Mouse (Mus musculus) forebrain, embryonic 16.5 days (tissue): ENCODE data around the gene Creb3l4. TPM values are rescaled to one million over a fixed set of nuclear protein-coding genes. Genes with fewer than 3 reads are reported as not detected.
A peak's percentile ranks its signal among the peaks of the same experiment; 100 is the strongest.

ENCODE experiments used
- ATAC-seq: fragments of 200-750 bp; cut with Nextera tagmentation; 2 replicates; pipeline ENCODE4 v1.8.0; 2017; ENCODE audit warnings: mild to moderate bottlenecking, moderate library complexity
- H3K27ac ChIP-seq: fragments of 300-500 bp; sonication (generic); 2 replicates; pipeline ENCODE4 v1.5.1; 2014; ENCODE audit warnings: low read length, control low read depth
- H3K27me3 ChIP-seq: fragments of 300-500 bp; sonication (generic); replicated peaks from 2 replicates; pipeline ENCODE4 v1.6.1; 2014; ENCODE audit warnings: low read length; ENCODE audit not compliant: control insufficient read depth, insufficient read depth
- H3K36me3 ChIP-seq: fragments of 300-500 bp; sonication (generic); 2 replicates; pipeline ENCODE4 v1.6.1; 2014; ENCODE audit not compliant: control insufficient read depth, insufficient read depth
- H3K4me1 ChIP-seq: fragments of 300-500 bp; sonication (generic); replicated peaks from 2 replicates; pipeline ENCODE4 v1.6.1; 2014; ENCODE audit warnings: low read length; ENCODE audit not compliant: control insufficient read depth, insufficient read depth
- H3K4me2 ChIP-seq: fragments of 300-500 bp; sonication (generic); 2 replicates; pipeline ENCODE4 v1.6.1; 2014; ENCODE audit warnings: mild to moderate bottlenecking, low read length, control low read depth
- H3K4me3 ChIP-seq: fragments of 300-500 bp; sonication (generic); replicated peaks from 2 replicates; pipeline ENCODE4 v1.5.1; 2014; ENCODE audit warnings: mild to moderate bottlenecking, low read length, control low read depth
- H3K9ac ChIP-seq: fragments of 300-500 bp; sonication (generic); replicated peaks from 2 replicates; pipeline ENCODE4 v1.6.1; 2014; ENCODE audit warnings: low read depth, low read length, control low read depth
- H3K9me3 ChIP-seq: fragments of 300-500 bp; sonication (generic); 2 replicates; pipeline ENCODE4 v1.6.1; 2016; ENCODE audit warnings: low read length; ENCODE audit not compliant: control insufficient read depth
- WGBS: fragments of 180-500 bp; shearing (Covaris S2); extraction: QIAGEN DNeasy Blood & Tissue Kit; methylation state at CpG from one replicate; pipeline ENCODE4 v1.1.7; 2014; 5-methylcytosine and 5-hydroxymethylcytosine counted together
- polyA plus RNA-seq: library from polyadenylated mRNA; unstranded; fragments of >200 nt; fragmentation: Nextera tagmentation; extraction: Ambion mirVana; gene quantifications from 2 replicates; pipeline ENCODE4 v1.2.1, GENCODE M21; 2015

Creb3l4 gene
- polyA plus RNA-seq, 1 experiment from 2014 or later = 2.7 TPM

- H3K4me3 ChIP-seq = no peak overlapping the region
Measured at GRCm38 (mm10) chr3:90211475-90212398, 31.6 kb downstream of the Creb3l4 start.

GRCm38 (mm10) chr3:90209908-90210566 is 33.3 kb downstream of the Creb3l4 start:
- Histone ChIP-seq H3K9ac (no peak overlapping the region), H3K9me3 (no peaks in the 10 kb centered on the region), H3K4me1 (peaks cover 20% of the 10 kb centered on the region), H3K4me2 (no peak overlapping the region), H3K27me3 (no peaks in the 10 kb centered on the region), H3K27ac (no peak overlapping the region), H3K4me3 (no peak overlapping the region), H3K36me3 (peaks cover 28% of the 10 kb centered on the region)
- WGBS = 95% methylated on average over 5 of the region's 5 CpGs
- no peak for ATAC-seq

More at GRCm38 (mm10) chr3:90211475-90212398, 31.6 kb downstream of the Creb3l4 start:
- no peak overlapping the region for H3K27ac ChIP-seq
- no peaks in the 10 kb centered on the region for H3K9me3 ChIP-seq
- peaks cover 20% of the 10 kb centered on the region for H3K4me1 ChIP-seq
- H3K36me3 ChIP-seq = peaks cover 28% of the 10 kb centered on the region
- H3K4me2 ChIP-seq = peak overlapping the region; percentile 97
- 81% methylated on average over 13 of the region's 13 CpGs for WGBS
- no peak overlapping the region for H3K9ac ChIP-seq
- ATAC-seq = no peak
- no peaks in the 10 kb centered on the region for H3K27me3 ChIP-seq

- 91% methylated on average over 2 of the region's 2 CpGs for WGBS
- Histone ChIP-seq H3K4me3 (no peak overlapping the region), H3K4me2 (no peak overlapping the region), H3K27me3 (no peaks in the 10 kb centered on the region), H3K9ac (no peak overlapping the region), H3K36me3 (peaks cover 28% of the 10 kb centered on the region), H3K4me1 (peaks cover 16% of the 10 kb centered on the region), H3K27ac (no peak overlapping the region), H3K9me3 (no peaks in the 10 kb centered on the region)
- no peak for ATAC-seq
Measured at GRCm38 (mm10) chr3:90208662-90209061, 34.6 kb downstream of the Creb3l4 start.

GRCm38 (mm10) chr3:90204582-90204981 is 38.7 kb downstream of the Creb3l4 start:
- 96% methylated on average over 2 of the region's 2 CpGs for WGBS

GRCm38 (mm10) chr3:90203619-90204018 is 39.7 kb downstream of the Creb3l4 start:
- WGBS = 71% methylated on average over 5 of the region's 5 CpGs
- no peak overlapping the region for H3K27ac ChIP-seq
- H3K9me3 ChIP-seq = no peaks in the 10 kb centered on the region
- ATAC-seq = no peak
- no peak overlapping the region for H3K4me2 ChIP-seq
- peaks cover 7% of the 10 kb centered on the region; the same call in 1 of the 2 replicates for H3K36me3 ChIP-seq
- no peak overlapping the region for H3K9ac ChIP-seq
- no peaks in the 10 kb centered on the region for H3K27me3 ChIP-seq
- H3K4me1 ChIP-seq = no peaks in the 10 kb centered on the region
- no peak overlapping the region for H3K4me3 ChIP-seq

More at GRCm38 (mm10) chr3:90204582-90204981, 38.7 kb downstream of the Creb3l4 start:
- ATAC-seq = no peak
- no peak overlapping the region for H3K27ac ChIP-seq
- H3K9me3 ChIP-seq = no peaks in the 10 kb centered on the region
- H3K36me3 ChIP-seq = peaks cover 7% of the 10 kb centered on the region; the same call in 1 of the 2 replicates
- no peak overlapping the region for H3K4me2 ChIP-seq
- H3K4me1 ChIP-seq = no peaks in the 10 kb centered on the region
- no peak overlapping the region for H3K4me3 ChIP-seq
- no peak overlapping the region for H3K9ac ChIP-seq
- H3K27me3 ChIP-seq = no peaks in the 10 kb centered on the region

GRCm38 (mm10) chr3:90202884-90203283 is 40.4 kb downstream of the Creb3l4 start:
- H3K4me2 ChIP-seq = no peak overlapping the region
- no peak overlapping the region for H3K27ac ChIP-seq
- no peaks in the 10 kb centered on the region for H3K4me1 ChIP-seq
- 12% methylated on average over 1 of the region's 1 CpGs for WGBS
- no peaks in the 10 kb centered on the region for H3K9me3 ChIP-seq
- H3K36me3 ChIP-seq = 0 out of 2 replicates have a peak, but pooled peaks cover 3% of the 10 kb centered on the region
- H3K9ac ChIP-seq = no peak overlapping the region
- no peak for ATAC-seq
- no peaks in the 10 kb centered on the region for H3K27me3 ChIP-seq
- H3K4me3 ChIP-seq = no peak overlapping the region

GRCm38 (mm10) chr3:90197548-90197947 is 45.8 kb downstream of the Creb3l4 start:
- H3K4me3 ChIP-seq = no peak overlapping the region
- no peaks in the 10 kb centered on the region for H3K27me3 ChIP-seq
- H3K9ac ChIP-seq = no peak overlapping the region
- no peaks in the 10 kb centered on the region for H3K4me1 ChIP-seq
- no peak overlapping the region for H3K27ac ChIP-seq
- no peak overlapping the region for H3K4me2 ChIP-seq
- H3K9me3 ChIP-seq = no peaks in the 10 kb centered on the region
- H3K36me3 ChIP-seq = no peaks in the 10 kb centered on the region
- 78% methylated on average over 1 of the region's 1 CpGs for WGBS
- ATAC-seq = no peak

GRCm38 (mm10) chr3:90195644-90196043 is 47.7 kb downstream of the Creb3l4 start:
- no peak for ATAC-seq
- no peaks in the 10 kb centered on the region for H3K4me1 ChIP-seq
- H3K9ac ChIP-seq = no peak overlapping the region
- no peak overlapping the region for H3K4me2 ChIP-seq
- no peak overlapping the region for H3K4me3 ChIP-seq
- no peaks in the 10 kb centered on the region for H3K36me3 ChIP-seq
- 77% methylated on average over 1 of the region's 1 CpGs for WGBS
- no peaks in the 10 kb centered on the region for H3K9me3 ChIP-seq
- H3K27me3 ChIP-seq = no peaks in the 10 kb centered on the region
- H3K27ac ChIP-seq = no peak overlapping the region

GRCm38 (mm10) chr3:90194759-90195158 is 48.6 kb downstream of the Creb3l4 start:
- no peak overlapping the region for H3K4me2 ChIP-seq
- WGBS = 20% methylated on average over 4 of the region's 4 CpGs

More at GRCm38 (mm10) chr3:90194759-90195158, 48.6 kb downstream of the Creb3l4 start:
- Histone ChIP-seq H3K9ac (no peak overlapping the region), H3K4me1 (no peaks in the 10 kb centered on the region), H3K4me3 (no peak overlapping the region), H3K27ac (no peak overlapping the region), H3K9me3 (no peaks in the 10 kb centered on the region), H3K27me3 (no peaks in the 10 kb centered on the region), H3K36me3 (no peaks in the 10 kb centered on the region)
- ATAC-seq = no peak
